Mouse (Mus musculus) CD4-positive helper T cell, adult 2 months (primary cell): ENCODE results near the gene Vamp2.

Experiments
- DNase-seq: peaks from one replicate; pipeline ENCODE4 v3.0.0-alpha.2; 2012; ENCODE audit warnings: low read depth, missing footprints, low spot score

The Vamp2 gene

GRCm38 (mm10) chr11:69099177-69099914 is 11.1 kb downstream of the Vamp2 start:
- DNase-seq, result no peak

DNA sequence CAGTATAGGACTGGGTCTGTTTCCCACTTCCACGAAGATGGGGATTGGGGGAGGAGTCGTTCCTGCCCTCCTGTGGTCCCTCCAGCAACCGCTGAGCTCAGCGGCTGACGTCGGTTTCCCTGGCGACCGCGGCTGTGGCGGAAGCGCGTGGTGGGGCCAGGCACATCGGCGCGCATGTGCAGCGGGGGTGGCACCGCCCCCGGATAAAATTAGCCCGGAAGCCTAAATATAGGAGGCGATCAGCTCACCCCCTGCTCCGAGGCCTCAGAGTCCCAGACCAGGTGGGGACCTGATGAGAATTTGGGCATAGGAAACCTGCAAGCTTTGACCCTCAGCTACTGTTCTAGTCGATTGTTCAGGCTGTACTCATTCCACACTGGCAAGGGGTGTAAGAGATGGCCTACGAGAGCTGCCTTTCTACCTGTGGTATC is 11.6 kb downstream of the Vamp2 start:
- peak; percentile 96 for DNase-seq

- DNase-seq, result peak; percentile 23
Observed at GRCm38 (mm10) chr11:69100639-69101360, 12.5 kb downstream of the Vamp2 start.

DNA sequence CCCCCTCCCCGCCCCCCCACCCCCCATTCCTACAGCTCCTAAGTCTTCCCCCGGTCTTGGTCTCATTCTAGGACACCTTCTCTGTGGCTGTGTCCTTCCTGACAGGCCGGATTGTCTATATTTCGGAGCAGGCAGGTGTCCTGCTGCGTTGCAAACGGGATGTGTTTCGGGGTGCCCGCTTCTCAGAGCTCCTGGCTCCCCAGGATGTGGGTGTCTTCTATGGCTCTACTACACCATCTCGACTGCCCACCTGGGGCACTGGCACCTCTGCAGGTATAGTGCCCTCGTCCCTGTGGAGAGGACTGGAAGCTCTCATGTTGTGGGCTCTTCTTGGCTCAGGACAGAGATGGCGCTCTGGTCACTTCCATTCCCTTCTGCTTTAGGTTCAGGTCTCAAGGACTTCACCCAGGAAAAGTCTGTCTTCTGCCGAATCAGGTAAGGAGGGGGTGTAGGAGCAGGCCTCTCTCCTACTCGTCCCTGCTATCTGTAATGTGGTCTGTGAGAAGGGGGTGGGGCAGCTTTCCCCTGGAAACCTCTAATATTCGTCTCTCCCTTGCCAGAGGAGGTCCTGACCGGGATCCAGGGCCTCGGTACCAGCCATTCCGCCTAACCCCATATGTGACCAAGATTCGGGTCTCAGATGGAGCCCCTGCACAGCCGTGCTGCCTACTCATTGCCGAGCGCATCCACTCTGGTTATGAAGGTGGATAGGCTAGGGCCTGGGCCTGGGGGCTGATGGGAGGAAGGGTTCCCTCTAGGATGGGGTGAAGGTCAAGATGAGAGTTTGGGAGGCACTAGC is 13.5 kb downstream of the Vamp2 start:
- peak; percentile 9 for DNase-seq

DNA sequence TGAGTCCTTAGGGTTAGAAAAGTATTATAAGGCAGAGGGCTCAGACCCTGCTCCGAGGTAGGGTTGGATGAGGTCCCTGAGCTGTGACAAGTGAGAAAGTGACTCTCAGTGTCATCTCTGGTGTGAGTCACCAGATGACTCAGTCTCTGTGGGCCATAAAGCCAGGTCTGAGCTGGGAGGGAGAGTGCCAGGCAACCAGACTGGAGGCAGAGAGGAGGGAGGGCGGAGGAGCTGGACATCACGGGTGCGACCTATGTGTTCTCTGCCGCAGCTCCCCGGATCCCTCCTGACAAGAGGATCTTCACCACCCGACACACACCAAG is 14.1 kb downstream of the Vamp2 start:
- peak; percentile 10 for DNase-seq

- no peak for DNase-seq
Observed at GRCm38 (mm10) chr11:69103121-69103520, 14.8 kb downstream of the Vamp2 start.

GRCm38 (mm10) chr11:69103531-69104435 is 15.5 kb downstream of the Vamp2 start:
- no peak for DNase-seq

DNA sequence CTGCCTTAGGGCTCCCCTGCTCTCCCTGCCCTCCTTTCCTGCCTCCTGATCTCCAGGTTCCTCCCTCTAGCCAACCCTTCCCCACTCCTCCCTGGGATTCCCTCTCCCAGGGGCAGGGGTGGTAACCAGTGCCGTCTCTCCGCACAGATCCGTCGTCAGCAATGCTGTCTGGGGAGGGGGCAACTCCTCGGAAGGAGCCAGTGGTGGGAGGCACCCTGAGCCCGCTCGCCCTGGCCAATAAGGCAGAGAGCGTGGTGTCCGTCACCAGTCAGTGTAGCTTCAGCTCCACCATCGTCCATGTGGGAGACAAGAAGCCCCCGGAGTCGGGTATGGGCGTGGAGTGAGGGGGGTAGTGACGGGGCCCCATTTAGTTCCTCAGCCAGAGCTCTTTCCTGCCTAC is 16.2 kb downstream of the Vamp2 start:
- DNase-seq, result peak; percentile 8

DNA sequence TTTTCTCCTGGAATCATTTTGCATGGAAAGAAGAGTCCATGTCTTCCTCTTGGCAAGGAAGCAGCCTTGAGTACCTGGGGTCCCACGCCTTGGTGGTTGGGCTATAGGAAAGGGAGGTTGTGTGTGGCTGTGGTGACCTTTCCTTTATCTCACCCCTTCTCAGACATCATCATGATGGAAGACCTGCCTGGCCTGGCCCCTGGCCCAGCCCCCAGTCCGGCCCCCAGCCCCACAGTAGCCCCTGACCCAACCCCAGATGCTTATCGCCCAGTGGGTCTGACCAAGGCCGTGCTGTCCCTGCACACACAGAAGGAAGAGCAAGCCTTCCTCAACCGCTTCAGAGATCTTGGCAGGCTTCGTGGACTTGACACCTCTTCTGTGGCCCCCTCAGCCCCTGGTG is 16.9 kb downstream of the Vamp2 start:
- no peak for DNase-seq

- no peak for DNase-seq
Observed at GRCm38 (mm10) chr11:69105796-69106195, 17.5 kb downstream of the Vamp2 start.

GRCm38 (mm10) chr11:69106299-69106698 is 18.0 kb downstream of the Vamp2 start:
- no peak for DNase-seq

DNA sequence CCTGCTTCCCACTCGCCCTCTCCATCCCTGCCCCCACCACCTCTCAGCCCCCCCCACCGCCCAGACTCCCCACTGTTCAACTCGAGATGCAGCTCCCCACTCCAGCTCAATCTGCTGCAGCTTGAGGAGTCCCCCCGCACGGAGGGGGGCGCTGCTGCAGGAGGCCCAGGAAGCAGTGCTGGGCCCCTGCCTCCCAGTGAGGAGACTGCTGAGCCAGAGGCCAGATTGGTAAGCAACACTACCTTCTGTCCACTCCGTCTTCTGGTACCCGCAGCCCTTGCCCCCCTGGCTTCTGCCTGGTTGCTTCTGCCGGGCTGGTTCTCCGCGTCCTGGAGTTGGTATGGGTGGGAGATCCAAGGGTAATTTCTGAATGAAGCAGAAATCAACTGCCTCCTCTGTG is 18.6 kb downstream of the Vamp2 start:
- DNase-seq, result peak; percentile 8

DNA sequence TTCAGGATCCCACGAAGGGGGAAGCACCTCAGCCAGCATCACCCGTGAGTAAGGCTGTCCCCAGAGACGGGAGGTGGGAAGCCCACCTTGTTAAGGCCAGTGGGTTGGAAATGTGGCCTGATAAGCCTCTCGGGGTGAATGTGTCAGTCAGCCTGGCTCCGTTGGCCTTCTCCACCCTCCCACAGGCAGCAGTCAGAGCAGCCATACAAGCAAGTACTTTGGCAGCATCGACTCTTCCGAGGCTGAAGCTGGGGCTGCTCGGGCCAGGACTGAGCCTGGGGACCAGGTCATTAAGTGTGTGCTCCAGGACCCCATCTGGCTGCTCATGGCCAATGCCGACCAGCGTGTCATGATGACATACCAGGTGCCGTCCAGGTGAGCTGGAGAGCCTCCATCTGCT is 19.4 kb downstream of the Vamp2 start:
- DNase-seq, result no peak

- no peak for DNase-seq
Observed at GRCm38 (mm10) chr11:69108223-69108622, 19.9 kb downstream of the Vamp2 start.

DNA sequence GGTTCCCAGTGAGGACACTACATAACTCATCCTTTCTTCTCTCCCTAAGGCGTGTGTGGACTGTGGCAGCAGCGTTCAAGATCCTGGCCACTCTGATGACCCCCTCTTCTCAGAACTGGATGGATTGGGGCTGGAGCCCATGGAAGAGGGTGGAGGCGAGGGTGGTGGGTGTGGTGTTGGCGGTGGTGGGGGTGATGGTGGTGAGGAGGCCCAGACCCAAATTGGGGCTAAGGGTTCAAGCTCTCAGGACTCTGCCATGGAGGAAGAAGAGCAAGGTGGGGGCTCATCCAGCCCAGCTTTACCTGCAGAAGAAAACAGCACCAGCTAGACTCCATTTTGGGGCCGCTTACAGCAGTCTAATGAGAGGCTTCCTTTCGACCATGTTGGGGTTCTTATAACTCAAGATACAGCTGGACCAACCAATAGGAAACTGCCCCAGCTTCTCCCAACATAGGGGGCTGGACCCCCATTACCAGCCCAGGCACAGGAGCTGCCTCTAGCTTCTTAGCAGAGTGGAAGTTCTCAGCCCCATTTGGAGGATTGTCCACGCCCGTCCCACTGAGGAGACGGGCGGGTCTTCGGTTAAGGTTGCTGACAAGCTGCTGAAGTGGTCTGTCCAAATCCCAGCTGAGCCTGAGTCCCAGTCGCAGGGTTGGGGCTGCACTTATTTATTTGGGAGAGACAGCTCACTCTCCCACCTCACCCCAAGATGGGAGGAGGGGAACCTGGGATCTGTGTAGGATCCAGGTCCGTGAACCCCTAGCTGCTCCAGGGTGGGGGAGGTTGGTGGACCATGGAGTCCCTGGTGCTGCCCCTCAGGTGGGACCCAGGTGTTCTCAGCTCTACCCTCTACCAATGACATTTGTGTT is 21.0 kb downstream of the Vamp2 start:
- peak; percentile 7 for DNase-seq

GRCm38 (mm10) chr11:69110319-69111046 is 22.2 kb downstream of the Vamp2 start:
- DNase-seq, result peak; percentile 81

- DNase-seq, result no peak
Observed at GRCm38 (mm10) chr11:69111051-69111810, 22.9 kb downstream of the Vamp2 start.

DNA sequence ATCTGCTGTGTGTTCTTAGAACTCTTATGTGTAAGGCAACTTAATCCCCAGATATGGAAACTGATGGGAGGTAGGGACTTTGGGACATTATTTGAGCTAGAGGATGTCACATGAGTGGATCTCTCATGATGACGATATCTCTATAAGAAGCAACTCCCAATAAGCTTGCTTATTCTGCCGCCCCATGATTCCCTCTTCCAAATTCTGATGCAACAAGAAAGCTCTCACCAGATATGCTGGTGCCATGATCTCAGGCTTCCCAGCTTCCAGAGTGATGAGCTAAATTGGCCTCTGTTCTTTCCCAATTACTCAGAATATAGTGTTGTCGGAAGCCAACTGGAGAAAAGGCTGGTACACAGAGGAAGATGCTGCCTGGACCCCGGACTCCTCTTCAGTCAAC is 23.6 kb downstream of the Vamp2 start:
- no peak for DNase-seq

DNA sequence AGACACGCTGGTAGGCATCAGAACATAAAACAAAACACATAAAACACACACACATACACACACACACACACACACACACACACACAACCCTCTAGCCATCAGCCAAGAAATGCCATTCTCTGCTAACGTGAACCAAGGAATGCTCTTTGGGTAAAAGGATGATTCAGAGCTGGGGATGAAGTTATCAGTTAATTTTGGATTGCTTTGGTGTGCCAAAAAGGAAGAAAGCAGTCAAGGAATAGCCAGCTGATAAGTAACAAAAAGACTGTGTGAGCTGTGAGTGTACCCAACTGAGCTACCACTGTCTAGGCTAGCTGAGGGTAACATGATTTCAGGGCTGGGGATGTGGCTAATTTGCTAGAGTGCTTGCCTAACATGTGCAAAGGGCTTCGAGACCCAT is 25.7 kb downstream of the Vamp2 start:
- DNase-seq, result no peak
